Mouse (Mus musculus): ENCODE data around the gene Lipc. TPM values are rescaled to one million over a fixed set of nuclear protein-coding genes. Genes with fewer than 3 reads are reported as not detected.

The Lipc gene
- polyA plus RNA-seq, 2 experiments, result 0.38 TPM; not detected in 1

GRCm38 (mm10) chr9:70982991-70983480 is 31.0 kb upstream of the Lipc start:
- TF ChIP-seq POLR2A (IDR thresholded peaks at IDR 0.05; ENCODE audit: borderline replicate concordance, extremely low read depth, insufficient read depth, insufficient read length), result no peak
- ATAC-seq (ENCODE audit: low FRiP score, low read depth) (no peak), DNase-seq (ENCODE audit: low spot score) (no peak)
- Histone ChIP-seq H3K4me2 (replicated peaks; ENCODE audit: low read depth, low read length, severe bottlenecking) (no peak overlapping the region), H3K27me3 (ENCODE audit: control insufficient read depth, insufficient read depth, low read length) (no peaks in the 10 kb centered on the region), H3K9ac (ENCODE audit: low read depth, low read length, severe bottlenecking) (no peak overlapping the region), H3K27ac (replicated peaks; ENCODE audit: low read depth, low read length) (no peak overlapping the region), H3K4me3 (replicated peaks; ENCODE audit: low read length) (no peak overlapping the region), H3K9me3 (ENCODE audit: control insufficient read depth, low read length) (0 out of 2 replicates have a peak, but pooled peaks cover 3% of the 10 kb centered on the region), H3K4me1 (ENCODE audit: control insufficient read depth, insufficient read depth, low read length) (peaks cover 7% of the 10 kb centered on the region), H3K36me3 (ENCODE audit: control insufficient read depth, insufficient read depth, low read length) (no peaks in the 10 kb centered on the region)
- 94% methylated on average over 3 of the region's 3 CpGs for WGBS

- Histone ChIP-seq H3K4me2 (replicated peaks; ENCODE audit: low read depth, low read length, severe bottlenecking) (no peak overlapping the region), H3K4me1 (ENCODE audit: control insufficient read depth, insufficient read depth, low read length) (peaks cover 7% of the 10 kb centered on the region), H3K36me3 (ENCODE audit: control insufficient read depth, insufficient read depth, low read length) (no peaks in the 10 kb centered on the region), H3K9me3 (ENCODE audit: control insufficient read depth, low read length) (0 out of 2 replicates have a peak, but pooled peaks cover 3% of the 10 kb centered on the region), H3K9ac (ENCODE audit: low read depth, low read length, severe bottlenecking) (no peak overlapping the region), H3K4me3 (replicated peaks; ENCODE audit: low read length) (no peak overlapping the region), H3K27ac (replicated peaks; ENCODE audit: low read depth, low read length) (no peak overlapping the region), H3K27me3 (ENCODE audit: control insufficient read depth, insufficient read depth, low read length) (no peaks in the 10 kb centered on the region)
- TF ChIP-seq POLR2A (IDR thresholded peaks at IDR 0.05; ENCODE audit: borderline replicate concordance, extremely low read depth, insufficient read depth, insufficient read length), result no peak
- DNase-seq (ENCODE audit: low spot score), result no peak
- WGBS, result 94% methylated on average over 1 of the region's 1 CpGs
- ATAC-seq (ENCODE audit: low FRiP score, low read depth), result 0 out of 2 replicates have a peak, but pooled peaks have one; percentile 41
Measured at GRCm38 (mm10) chr9:70981721-70982120, 29.7 kb upstream of the Lipc start.

DNA sequence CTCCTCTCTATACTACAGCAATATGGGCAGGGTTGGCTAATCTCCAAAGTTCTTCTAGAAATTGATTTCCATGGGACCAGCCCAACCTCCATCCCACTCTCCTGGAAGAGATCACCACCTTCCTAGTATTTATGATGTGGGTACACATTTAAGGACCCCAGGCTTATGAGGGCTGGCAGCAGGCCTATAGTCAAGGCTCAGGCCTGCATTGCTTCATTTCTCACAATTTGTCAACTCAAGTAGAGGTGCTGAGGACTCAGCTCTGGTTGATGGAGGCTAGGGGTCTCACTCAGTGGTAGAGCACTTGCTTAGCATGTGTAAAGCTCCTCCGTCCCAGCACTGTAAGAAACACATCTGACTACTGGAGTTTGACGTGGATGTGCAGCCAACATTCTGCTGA is 27.6 kb upstream of the Lipc start:
- 81% methylated on average over 2 of the region's 2 CpGs for WGBS
- Histone ChIP-seq H3K36me3 (ENCODE audit: control insufficient read depth, insufficient read depth, low read length) (no peaks in the 10 kb centered on the region), H3K9ac (ENCODE audit: low read depth, low read length, severe bottlenecking) (no peak overlapping the region), H3K4me3 (replicated peaks; ENCODE audit: low read length) (no peak overlapping the region), H3K4me2 (replicated peaks; ENCODE audit: low read depth, low read length, severe bottlenecking) (no peak overlapping the region), H3K4me1 (ENCODE audit: control insufficient read depth, insufficient read depth, low read length) (peaks cover 7% of the 10 kb centered on the region), H3K27me3 (ENCODE audit: control insufficient read depth, insufficient read depth, low read length) (no peaks in the 10 kb centered on the region), H3K27ac (replicated peaks; ENCODE audit: low read depth, low read length) (no peak overlapping the region), H3K9me3 (ENCODE audit: control insufficient read depth, low read length) (0 out of 2 replicates have a peak, but pooled peaks cover 3% of the 10 kb centered on the region)
- no peak for ATAC-seq (ENCODE audit: low FRiP score, low read depth)
- no peak for TF ChIP-seq POLR2A (IDR thresholded peaks at IDR 0.05; ENCODE audit: borderline replicate concordance, extremely low read depth, insufficient read depth, insufficient read length)
- DNase-seq (ENCODE audit: low spot score), result no peak

DNA sequence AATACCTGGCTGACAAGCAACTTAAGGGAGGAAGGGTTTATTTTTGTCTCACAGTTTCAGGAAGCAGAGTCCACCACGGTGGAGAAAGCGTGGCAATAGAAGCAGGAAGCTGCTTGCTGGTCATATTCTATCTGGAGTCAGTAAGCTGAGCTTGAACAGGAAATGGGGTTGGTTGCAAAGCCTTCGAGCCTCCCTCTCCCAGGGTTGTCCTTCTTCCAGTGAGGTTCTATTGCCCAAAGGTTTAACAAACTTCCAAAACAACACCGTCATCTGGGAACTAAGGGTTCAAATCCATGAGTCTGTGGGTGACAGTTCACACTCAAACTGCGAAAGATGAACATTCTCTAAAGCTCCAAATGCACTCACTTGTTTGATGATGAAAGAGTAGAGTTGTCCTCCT is 27.1 kb upstream of the Lipc start:
- WGBS, result 88% methylated on average over 5 of the region's 5 CpGs
- TF ChIP-seq POLR2A (IDR thresholded peaks at IDR 0.05; ENCODE audit: borderline replicate concordance, extremely low read depth, insufficient read depth, insufficient read length), result no peak
- ATAC-seq (ENCODE audit: low FRiP score, low read depth), result no peak

GRCm38 (mm10) chr9:70977392-70977791 is 25.4 kb upstream of the Lipc start:
- TF ChIP-seq POLR2A (IDR thresholded peaks at IDR 0.05; ENCODE audit: borderline replicate concordance, extremely low read depth, insufficient read depth, insufficient read length), result no peak

More for the DNA sequence above, 27.1 kb upstream of the Lipc start:
- Histone ChIP-seq H3K27me3 (ENCODE audit: control insufficient read depth, insufficient read depth, low read length) (no peaks in the 10 kb centered on the region), H3K9ac (ENCODE audit: low read depth, low read length, severe bottlenecking) (no peak overlapping the region), H3K9me3 (ENCODE audit: control insufficient read depth, low read length) (0 out of 2 replicates have a peak, but pooled peaks cover 3% of the 10 kb centered on the region), H3K4me2 (replicated peaks; ENCODE audit: low read depth, low read length, severe bottlenecking) (no peak overlapping the region), H3K4me3 (replicated peaks; ENCODE audit: low read length) (no peak overlapping the region), H3K4me1 (ENCODE audit: control insufficient read depth, insufficient read depth, low read length) (peaks cover 7% of the 10 kb centered on the region), H3K27ac (replicated peaks; ENCODE audit: low read depth, low read length) (no peak overlapping the region), H3K36me3 (ENCODE audit: control insufficient read depth, insufficient read depth, low read length) (no peaks in the 10 kb centered on the region)
- DNase-seq (ENCODE audit: low spot score), result no peak

More at GRCm38 (mm10) chr9:70977392-70977791, 25.4 kb upstream of the Lipc start:
- Histone ChIP-seq H3K4me3 (replicated peaks; ENCODE audit: low read length) (no peak overlapping the region), H3K9ac (ENCODE audit: low read depth, low read length, severe bottlenecking) (no peak overlapping the region), H3K4me1 (ENCODE audit: control insufficient read depth, insufficient read depth, low read length) (peaks cover 2% of the 10 kb centered on the region), H3K4me2 (replicated peaks; ENCODE audit: low read depth, low read length, severe bottlenecking) (no peak overlapping the region), H3K27ac (replicated peaks; ENCODE audit: low read depth, low read length) (no peak overlapping the region), H3K36me3 (ENCODE audit: control insufficient read depth, insufficient read depth, low read length) (no peaks in the 10 kb centered on the region), H3K27me3 (ENCODE audit: control insufficient read depth, insufficient read depth, low read length) (no peaks in the 10 kb centered on the region), H3K9me3 (ENCODE audit: control insufficient read depth, low read length) (0 out of 2 replicates have a peak, but pooled peaks cover 3% of the 10 kb centered on the region)
- WGBS, result 54% methylated on average over 1 of the region's 1 CpGs
- ATAC-seq (ENCODE audit: low FRiP score, low read depth) (no peak), DNase-seq (ENCODE audit: low spot score) (no peak)

Measured in limb, embryonic 14.5 days (tissue).